Comparison of ENCODE assay signal across 11 mouse cellular contexts in the genomic region with DNA sequence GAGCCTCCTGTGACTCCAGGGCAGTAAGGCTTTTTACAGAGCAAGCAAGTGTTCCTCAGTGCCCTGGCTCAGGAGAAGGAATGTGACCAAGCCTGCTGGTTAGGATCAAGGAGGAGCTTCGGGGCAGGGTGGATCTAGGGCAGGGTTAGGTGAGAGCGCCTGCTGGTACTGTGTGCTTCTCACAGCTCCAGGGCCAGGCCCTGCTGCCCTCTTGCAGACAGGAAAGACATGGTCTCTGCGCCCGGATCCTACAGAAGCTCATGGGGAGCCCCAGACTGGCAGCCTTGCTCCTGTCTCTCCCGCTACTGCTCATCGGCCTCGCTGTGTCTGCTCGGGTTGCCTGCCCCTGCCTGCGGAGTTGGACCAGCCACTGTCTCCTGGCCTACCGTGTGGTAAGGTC. TPM values are rescaled to one million over a fixed set of nuclear protein-coding genes. Genes with fewer than 3 reads are reported as not detected.
DNase-seq lines count a peak whose midpoint lies in the region; ATAC-seq and TF ChIP-seq lines count a peak whose summit lies in the region.
"Had no signal": no experiment of that assay in that cellular context is flagged by ENCODE, and none has a peak within 500 bp of the region (broad histone marks: within the 10 kb centered on the region; RNA-seq: fewer than 3 reads in every experiment).

No protein-coding gene starts in this region.

- intact Hi-C loops in left cerebral cortex, postnatal 25 days (cut with DNase I): no loop called here
- intact Hi-C loops in gastrocnemius, postnatal 36 days (cut with DNase I): no loop called here

- TF ChIP-seq POLR2A in testis, adult 2 months (IDR thresholded peaks at IDR 0.05; ENCODE audit: control insufficient read depth, low read depth, low read length): no peak

- TF ChIP-seq EP300 in lung, postnatal 0 days (IDR thresholded peaks at IDR 0.05): no peak

- peak overlapping the region; percentile 27 for H3K27ac ChIP-seq in testis, adult 2 months (ENCODE audit: control insufficient read depth, insufficient read depth, low read depth, low read length)
- H3K27ac ChIP-seq in intestine, embryonic 16.5 days (ENCODE audit: low read length): no peak overlapping the region
- H3K27ac ChIP-seq in lung, postnatal 0 days (ENCODE audit: low read length): peak overlapping the region; percentile 74

- H3K9ac ChIP-seq in intestine, embryonic 16.5 days (ENCODE audit: low read depth, low read length): peak overlapping the region; percentile 64
- no peak overlapping the region; the same call in 1 of the 2 replicates for H3K9ac ChIP-seq in lung, postnatal 0 days (replicated peaks; ENCODE audit: low read depth)

- TF ChIP-seq CTCF in testis, adult 2 months (IDR thresholded peaks at IDR 0.05; ENCODE audit: control insufficient read depth, insufficient read depth, insufficient replicate concordance, low read depth, low read length): no peak
- peak; percentile 9; the same call in 1 of the 2 replicates for TF ChIP-seq CTCF in lung, postnatal 0 days (IDR thresholded peaks at IDR 0.05)

- H3K4me1 ChIP-seq in testis, adult 2 months (ENCODE audit: control insufficient read depth, insufficient read depth, low read length): no peaks in the 10 kb centered on the region
- H3K4me1 ChIP-seq in intestine, embryonic 16.5 days (ENCODE audit: control insufficient read depth, insufficient read depth, low read length): no peaks in the 10 kb centered on the region
- H3K4me1 ChIP-seq in lung, postnatal 0 days (ENCODE audit: insufficient read depth, low read depth, low read length): no peaks in the 10 kb centered on the region

- no peaks in the 10 kb centered on the region for H3K9me3 ChIP-seq in intestine, embryonic 16.5 days (ENCODE audit: control insufficient read depth, low read length)
- H3K9me3 ChIP-seq in lung, postnatal 0 days (ENCODE audit: low read length): no peaks in the 10 kb centered on the region

- no peak for DNase-seq in testis, postnatal 10 days (ENCODE audit: low spot score)
- DNase-seq in lung, postnatal 0 days (ENCODE audit: low spot score): peak; percentile 88
- no peak for DNase-seq in layer of hippocampus, postnatal 14 days (ENCODE audit: low spot score in 2 of 2)
- no peak for DNase-seq in left cerebral cortex, postnatal 25 days (ENCODE audit: low spot score in 2 of 2)
- DNase-seq in ovary, adult 18-20 months (ENCODE audit: low spot score): no peak
- no peak for DNase-seq in gastrocnemius, postnatal 36 days

- ATAC-seq in intestine, embryonic 16.5 days: peak; percentile 92
- peak; percentile 99 for ATAC-seq in lung, postnatal 0 days

- 47% methylated on average over 10 of the region's 10 CpGs for WGBS in intestine, embryonic 16.5 days
- WGBS in lung, postnatal 0 days: 48% methylated on average over 10 of the region's 10 CpGs

- H3K27me3 ChIP-seq in testis, adult 2 months (ENCODE audit: control insufficient read depth, insufficient read depth, low read length): no peaks in the 10 kb centered on the region
- H3K27me3 ChIP-seq in intestine, embryonic 16.5 days (replicated peaks; ENCODE audit: control insufficient read depth, insufficient read depth, low read length): no peaks in the 10 kb centered on the region
- no peaks in the 10 kb centered on the region for H3K27me3 ChIP-seq in lung, postnatal 0 days (replicated peaks; ENCODE audit: insufficient read depth, low read length)

- H3K36me3 ChIP-seq in testis, adult 2 months (ENCODE audit: control insufficient read depth, insufficient read depth, low read length): no peaks in the 10 kb centered on the region
- H3K36me3 ChIP-seq in intestine, embryonic 16.5 days (ENCODE audit: control insufficient read depth, insufficient read depth, low read length): no peaks in the 10 kb centered on the region
- H3K36me3 ChIP-seq in lung, postnatal 0 days (ENCODE audit: insufficient read depth, low read length): no peaks in the 10 kb centered on the region

- peak overlapping the region; percentile 30; the same call in 1 of the 2 replicates for H3K4me2 ChIP-seq in intestine, embryonic 16.5 days (ENCODE audit: low read depth, low read length)
- H3K4me2 ChIP-seq in lung, postnatal 0 days (replicated peaks; ENCODE audit: low read depth, low read length): peak overlapping the region; percentile 49
- H3K4me2 ChIP-seq: liver, embryonic 11.5 days had no signal

- peak overlapping the region; percentile 4 for H3K4me3 ChIP-seq in testis, adult 2 months (ENCODE audit: control insufficient read depth, low read depth, low read length)
- H3K4me3 ChIP-seq in intestine, embryonic 16.5 days (ENCODE audit: low read length): peak overlapping the region; percentile 27
- H3K4me3 ChIP-seq in lung, postnatal 0 days (ENCODE audit: low read depth, low read length): peak overlapping the region; percentile 10; the same call in 1 of the 2 replicates

RNA-seq across cellular contexts. Expression of a gene that starts 0.4 kb away (rescaled TPM):
- polyA plus RNA-seq in testis, adult 2 months (2012; rRNA removed): 6.1 and 7.8 TPM in 2 replicates
- polyA plus RNA-seq in intestine, embryonic 16.5 days (2015; fragmentation: Nextera tagmentation; extraction: Ambion mirVana): 7.7 and 9.5 TPM in 2 replicates
- polyA plus RNA-seq in lung, postnatal 0 days (2015; fragmentation: Nextera tagmentation; extraction: Ambion mirVana): 16.2 and 19.4 TPM in 2 replicates
- total RNA-seq in layer of hippocampus, postnatal 14 days (2021): under 1 TPM; 0.36 to 0.81 TPM
- total RNA-seq in left cerebral cortex, postnatal 25 days (2021): under 1 TPM; 0.34 to 0.66 TPM
- total RNA-seq in gastrocnemius, postnatal 36 days (2021): under 1 TPM; 0.13 to 0.15 TPM

RNA-seq across cellular contexts. Expression of a gene that starts 12.6 kb away (rescaled TPM):
- 3.7 and 4.9 TPM in 2 replicates for polyA plus RNA-seq in testis, adult 2 months (2012; rRNA removed)
- polyA plus RNA-seq in intestine, embryonic 16.5 days (2015; fragmentation: Nextera tagmentation; extraction: Ambion mirVana): 34.6 and 38.0 TPM in 2 replicates
- 30.1 and 31.1 TPM in 2 replicates for polyA plus RNA-seq in lung, postnatal 0 days (2015; fragmentation: Nextera tagmentation; extraction: Ambion mirVana)
- total RNA-seq in layer of hippocampus, postnatal 14 days (2021): 1 to 10 TPM; 3.4 to 3.8 TPM
- 1 to 10 TPM; 4.6 to 5.7 TPM for total RNA-seq in left cerebral cortex, postnatal 25 days (2021)
- total RNA-seq in gastrocnemius, postnatal 36 days (2021): 1 to 10 TPM; 3.8 to 5.1 TPM

RNA-seq across cellular contexts. Expression of a gene that starts 16.3 kb away (rescaled TPM):
- 51.8 and 62.2 TPM in 2 replicates for polyA plus RNA-seq in testis, adult 2 months (2012; rRNA removed)
- 82.6 and 89.7 TPM in 2 replicates for polyA plus RNA-seq in intestine, embryonic 16.5 days (2015; fragmentation: Nextera tagmentation; extraction: Ambion mirVana)
- polyA plus RNA-seq in lung, postnatal 0 days (2015; fragmentation: Nextera tagmentation; extraction: Ambion mirVana): 57.8 and 60.1 TPM in 2 replicates
- 10 to 100 TPM; 45.6 to 53.3 TPM for total RNA-seq in layer of hippocampus, postnatal 14 days (2021)
- total RNA-seq in left cerebral cortex, postnatal 25 days (2021): 10 to 100 TPM; 40.9 to 47.4 TPM
- 10 to 100 TPM; 24.8 to 27.9 TPM for total RNA-seq in gastrocnemius, postnatal 36 days (2021)

RNA-seq across cellular contexts. Expression of a gene that starts 23.1 kb away (rescaled TPM):
- 1.7 and 5.7 TPM in 2 replicates for polyA plus RNA-seq in testis, adult 2 months (2012; rRNA removed)
- 24.4 and 35.0 TPM in 2 replicates for polyA plus RNA-seq in intestine, embryonic 16.5 days (2015; fragmentation: Nextera tagmentation; extraction: Ambion mirVana)
- 1.1 and 1.3 TPM in 2 replicates for polyA plus RNA-seq in lung, postnatal 0 days (2015; fragmentation: Nextera tagmentation; extraction: Ambion mirVana)
- not detected for total RNA-seq in layer of hippocampus, postnatal 14 days (2021)
- not detected for total RNA-seq in left cerebral cortex, postnatal 25 days (2021)
- total RNA-seq in gastrocnemius, postnatal 36 days (2021): 10 to 100 TPM in 1 of 2 experiments, 1 to 10 TPM in 1; 3.7 to 14.3 TPM
- polyA plus RNA-seq: heart, postnatal 0 days; liver, embryonic 11.5 days; neural tube, embryonic 14.5 days had no signal

RNA-seq across cellular contexts. Expression of a gene that starts 24.5 kb away (rescaled TPM):
- 4.6 and 5.0 TPM in 2 replicates for polyA plus RNA-seq in testis, adult 2 months (2012; rRNA removed)
- polyA plus RNA-seq in intestine, embryonic 16.5 days (2015; fragmentation: Nextera tagmentation; extraction: Ambion mirVana): 20.6 and 22.9 TPM in 2 replicates
- polyA plus RNA-seq in lung, postnatal 0 days (2015; fragmentation: Nextera tagmentation; extraction: Ambion mirVana): 25.5 and 27.2 TPM in 2 replicates
- 100 to 1,000 TPM in 1 of 2 experiments, 10 to 100 TPM in 1; 99.5 to 101 TPM for total RNA-seq in layer of hippocampus, postnatal 14 days (2021)
- 100 to 1,000 TPM; 114 to 121 TPM for total RNA-seq in left cerebral cortex, postnatal 25 days (2021)
- 10 to 100 TPM; 39.1 to 49.8 TPM for total RNA-seq in gastrocnemius, postnatal 36 days (2021)
